Mouse (Mus musculus) granulocyte monocyte progenitor cell, adult 5-6 weeks (primary cell): ENCODE results near the gene Trim5. TPM values are rescaled to one million over a fixed set of nuclear protein-coding genes. Genes with fewer than 3 reads are reported as not detected.
"Not testable (repeated sequence)": the region's sequence is repeated elsewhere in the genome, so short reads cannot be mapped to it uniquely, and the experiment has no call there.

Source experiments
- ATAC-seq: replicated peaks from 2 replicates; pipeline ENCODE4 v1.8.0; 2016; ENCODE audit warnings: mild to moderate bottlenecking, moderate TSS enrichment, inconsistent platforms; ENCODE audit not compliant: poor library complexity, severe bottlenecking
- total RNA-seq, 2 experiments: library from RNA; stranded (forward) in 1 of 2; stranded (reverse) in 1 of 2; fragments of 200-712, 200-1000 nt in 1 of 2; fragments of >200 nt in 1 of 2; fragmentation: Nextera tagmentation in 1 of 2; gene quantifications; 2 replicates each; pipeline ENCODE4 v1.2.3; 2014 to 2017

Gene Trim5
- 5.3 and 8.4 TPM in 2 replicates for total RNA-seq (2014; fragmentation: Nextera tagmentation)
- total RNA-seq (2017) = 5.6 and 8.0 TPM in 2 replicates

- peak; percentile 99 for ATAC-seq
Observed at GRCm38 (mm10) chr7:104287576-104288443, at the start of gene Trim5. Gene Trim5 (minus strand): TSS chr7:104288094.

GRCm38 (mm10) chr7:104335547-104335946, 47.7 kb upstream of the Trim5 start:
- peak; percentile 63 for ATAC-seq

GRCm38 (mm10) chr7:104329171-104329570, 41.3 kb upstream of the Trim5 start, which contains the start of gene Trim34b:
Gene Trim34b (plus strand): TSS chr7:104329471.
- not testable (repeated sequence) for ATAC-seq

- no peak for ATAC-seq
Observed at GRCm38 (mm10) chr7:104322028-104322427, 34.1 kb upstream of the Trim5 start.

- peak; percentile 90 for ATAC-seq
Observed at GRCm38 (mm10) chr7:104315369-104316080, 27.6 kb upstream of the Trim5 start, which contains the start of gene Trim12a. Gene Trim12a (minus strand): TSS chr7:104315466.

- peak; percentile 79 for ATAC-seq
Observed at GRCm38 (mm10) chr7:104314796-104315353, 27.0 kb upstream of the Trim5 start.

- ATAC-seq = no peak
Observed at GRCm38 (mm10) chr7:104291638-104292400, 3.9 kb upstream of the Trim5 start.

GRCm38 (mm10) chr7:104290641-104291040, 2.7 kb upstream of the Trim5 start:
- no peak for ATAC-seq

- not testable (repeated sequence) for ATAC-seq
Observed at GRCm38 (mm10) chr7:104279361-104279760, 8.5 kb downstream of the Trim5 start.

GRCm38 (mm10) chr7:104265335-104265734, 22.6 kb downstream of the Trim5 start:
- ATAC-seq = not testable (repeated sequence)

- peak; percentile 61 for ATAC-seq
Observed at GRCm38 (mm10) chr7:104260380-104260779, 27.5 kb downstream of the Trim5 start.

- ATAC-seq = peak; percentile 93
Observed at GRCm38 (mm10) chr7:104244287-104245181, 43.4 kb downstream of the Trim5 start, which contains the start of gene Trim34a. Gene Trim34a (plus strand): TSS chr7:104244457.

GRCm38 (mm10) chr7:104243616-104244015, 44.3 kb downstream of the Trim5 start:
- no peak for ATAC-seq

GRCm38 (mm10) chr7:104240857-104241256, 47.0 kb downstream of the Trim5 start:
- peak; percentile 67 for ATAC-seq

GRCm38 (mm10) chr7:104231203-104231602, 56.7 kb downstream of the Trim5 start:
- peak; percentile 93 for ATAC-seq

- ATAC-seq = peak; percentile 63
Observed at GRCm38 (mm10) chr7:104218701-104219569, 69.0 kb downstream of the Trim5 start, which contains the start of gene Trim6. Gene Trim6 (plus strand): TSS chr7:104218793.

- peak; percentile 31; the same call in 1 of the 2 replicates for ATAC-seq
Observed at GRCm38 (mm10) chr7:104217881-104218280, 70.0 kb downstream of the Trim5 start.
